8 mouse cellular contexts compared by ENCODE assay signal in genomic region chr6:137754056-137754856, GRCm38 (mm10). TPM values are rescaled to one million over a fixed set of nuclear protein-coding genes. Genes with fewer than 3 reads are reported as not detected.
DNase-seq lines count a peak whose midpoint lies in the region; ATAC-seq and TF ChIP-seq lines count a peak whose summit lies in the region.

Gene Dera (plus strand): TSS chr6:137754546.

- no peaks in the 10 kb centered on the region for H3K27me3 ChIP-seq in heart, embryonic 12.5 days (replicated peaks)
- H3K27me3 ChIP-seq in kidney, embryonic 16.5 days (ENCODE audit: insufficient read depth, low read length), result no peaks in the 10 kb centered on the region
- no peaks in the 10 kb centered on the region for H3K27me3 ChIP-seq in liver, embryonic 16.5 days (ENCODE audit: control insufficient read depth, insufficient read depth, low read depth, low read length)
- H3K27me3 ChIP-seq in neural tube, embryonic 12.5 days (replicated peaks), result no peaks in the 10 kb centered on the region

- WGBS in heart, embryonic 12.5 days, result 12% methylated on average over 24 of the region's 26 CpGs
- 12% methylated on average over 22 of the region's 26 CpGs for WGBS in kidney, embryonic 16.5 days
- WGBS in liver, embryonic 16.5 days (ENCODE audit: insufficient replicate concordance), result 12% methylated on average over 26 of the region's 26 CpGs
- 13% methylated on average over 26 of the region's 26 CpGs for WGBS in neural tube, embryonic 12.5 days

- TF ChIP-seq POLR2A in bone marrow macrophage, adult 2 months (IDR thresholded peaks at IDR 0.05; ENCODE audit: borderline replicate concordance, low read depth, low read length), result no peak

- DNase-seq in CD4-positive, CD25-positive, alpha-beta regulatory T cell, adult 2 months (ENCODE audit: low read depth, low spot score), result peak; percentile 93
- DNase-seq in testis, postnatal 10 days (ENCODE audit: low spot score), result peak; percentile 96

- peak within 1 kb of the TSS; percentile 98 for H3K4me3 ChIP-seq in bone marrow macrophage, adult 2 months (ENCODE audit: insufficient read depth, low read length)
- peak within 1 kb of the TSS; percentile 70 for H3K4me3 ChIP-seq in heart, embryonic 12.5 days
- peak within 1 kb of the TSS; percentile 81 for H3K4me3 ChIP-seq in kidney, embryonic 16.5 days (ENCODE audit: low read length)
- H3K4me3 ChIP-seq in liver, embryonic 16.5 days (ENCODE audit: low read depth, low read length), result peak within 1 kb of the TSS; percentile 68
- peak within 1 kb of the TSS; percentile 66 for H3K4me3 ChIP-seq in neural tube, embryonic 12.5 days

- no peaks in the 10 kb centered on the region for H3K9me3 ChIP-seq in heart, embryonic 12.5 days (replicated peaks)
- H3K9me3 ChIP-seq in kidney, embryonic 16.5 days (ENCODE audit: low read length), result no peaks in the 10 kb centered on the region
- H3K9me3 ChIP-seq in liver, embryonic 16.5 days (replicated peaks; ENCODE audit: control insufficient read depth, low read length), result no peaks in the 10 kb centered on the region
- no peaks in the 10 kb centered on the region for H3K9me3 ChIP-seq in neural tube, embryonic 12.5 days

- peak within 1 kb of the TSS; percentile 70 for H3K4me2 ChIP-seq in heart, embryonic 12.5 days
- H3K4me2 ChIP-seq in kidney, embryonic 16.5 days (replicated peaks; ENCODE audit: low read depth, low read length), result peak within 1 kb of the TSS; percentile 74
- peak within 1 kb of the TSS; percentile 58 for H3K4me2 ChIP-seq in liver, embryonic 16.5 days (ENCODE audit: low read depth, low read length)
- peak within 1 kb of the TSS; percentile 74 for H3K4me2 ChIP-seq in neural tube, embryonic 12.5 days (replicated peaks)

- ATAC-seq in erythroblast, adult 5-6 weeks (replicated peaks; ENCODE audit: low FRiP score, poor library complexity, severe bottlenecking), result peak; percentile 98
- peak; percentile 89 for ATAC-seq in heart, embryonic 12.5 days (ENCODE audit: insufficient number of reproducible peaks, low FRiP score)
- peak; percentile 94 for ATAC-seq in kidney, embryonic 16.5 days (ENCODE audit: low FRiP score, low TSS enrichment)
- ATAC-seq in liver, embryonic 16.5 days (ENCODE audit: low read depth), result peak; percentile 96
- peak; percentile 86 for ATAC-seq in neural tube, embryonic 12.5 days (ENCODE audit: low FRiP score, low read depth)

- peak within 1 kb of the TSS; percentile 60 for H3K27ac ChIP-seq in bone marrow macrophage, adult 2 months (ENCODE audit: insufficient read depth, low read depth, low read length)
- H3K27ac ChIP-seq in heart, embryonic 12.5 days (ENCODE audit: poor library complexity, severe bottlenecking), result peak within 1 kb of the TSS; percentile 46
- peak within 1 kb of the TSS; percentile 76; the same call in 1 of the 2 replicates for H3K27ac ChIP-seq in kidney, embryonic 16.5 days (ENCODE audit: low read length)
- peak within 1 kb of the TSS; percentile 61 for H3K27ac ChIP-seq in liver, embryonic 16.5 days (ENCODE audit: low read length)
- H3K27ac ChIP-seq in neural tube, embryonic 12.5 days, result no peak within 1 kb of the TSS

- H3K36me3 ChIP-seq in heart, embryonic 12.5 days, result peaks cover 27% of the 10 kb centered on the region
- H3K36me3 ChIP-seq in kidney, embryonic 16.5 days (ENCODE audit: insufficient read depth, low read length), result peaks cover 27% of the 10 kb centered on the region
- peaks cover 16% of the 10 kb centered on the region for H3K36me3 ChIP-seq in liver, embryonic 16.5 days (ENCODE audit: control insufficient read depth, insufficient read depth)
- peaks cover 27% of the 10 kb centered on the region for H3K36me3 ChIP-seq in neural tube, embryonic 12.5 days

- TF ChIP-seq CTCF in bone marrow macrophage, adult 2 months (IDR thresholded peaks at IDR 0.05; ENCODE audit: low read depth, low read length), result no peak

- peaks cover 15% of the 10 kb centered on the region for H3K4me1 ChIP-seq in bone marrow macrophage, adult 2 months (ENCODE audit: control insufficient read depth, insufficient read depth, low read length)
- H3K4me1 ChIP-seq in heart, embryonic 12.5 days (replicated peaks), result peaks cover 18% of the 10 kb centered on the region
- peaks cover 11% of the 10 kb centered on the region for H3K4me1 ChIP-seq in kidney, embryonic 16.5 days (ENCODE audit: insufficient read depth, low read length)
- peaks cover 7% of the 10 kb centered on the region for H3K4me1 ChIP-seq in liver, embryonic 16.5 days (ENCODE audit: control insufficient read depth, low read depth, low read length)
- peaks cover 10% of the 10 kb centered on the region; the same call in 1 of the 2 replicates for H3K4me1 ChIP-seq in neural tube, embryonic 12.5 days

- H3K9ac ChIP-seq in heart, embryonic 12.5 days, result peak within 1 kb of the TSS; percentile 86
- peak within 1 kb of the TSS; percentile 77 for H3K9ac ChIP-seq in kidney, embryonic 16.5 days (replicated peaks; ENCODE audit: low read length)
- H3K9ac ChIP-seq in liver, embryonic 16.5 days (ENCODE audit: low read depth, low read length), result peak within 1 kb of the TSS; percentile 67
- peak within 1 kb of the TSS; percentile 60 for H3K9ac ChIP-seq in neural tube, embryonic 12.5 days

RNA-seq across cellular contexts. Expression of gene Dera, which starts in this region (rescaled TPM):
- polyA plus RNA-seq in bone marrow macrophage, adult 2 months (2012; ENCODE audit: insufficient read depth, insufficient read length, missing spikeins), result 25.9 and 26.2 TPM in 2 replicates
- total RNA-seq in erythroblast, adult 5-6 weeks (2015; ENCODE audit: low replicate concordance), result 12.3 and 20.0 TPM in 2 replicates
- total RNA-seq in erythroblast, adult 5-6 weeks (2017; ENCODE audit: low replicate concordance), result 7.8 and 15.8 TPM in 2 replicates
- polyA plus RNA-seq in heart, embryonic 12.5 days (2016; fragmentation: Nextera tagmentation; extraction: Ambion mirVana), result 62.3 and 63.6 TPM in 2 replicates
- polyA plus RNA-seq in kidney, embryonic 16.5 days (2015; fragmentation: Nextera tagmentation; extraction: Ambion mirVana), result 76.2 and 79.0 TPM in 2 replicates
- 38.9 and 40.6 TPM in 2 replicates for polyA plus RNA-seq in liver, embryonic 16.5 days (2015; fragmentation: Nextera tagmentation; extraction: Ambion mirVana)
- polyA plus RNA-seq in neural tube, embryonic 12.5 days (2016; fragmentation: Nextera tagmentation; extraction: Ambion mirVana), result 38.3 and 38.7 TPM in 2 replicates
